Mouse (Mus musculus): ENCODE measurements at regions not wholly inside any gene's neighbourhood (a gene's known extent, or its start where the extent isn't known, plus 50 kb on each side); places are given as distances from the start of the nearest gene placed in this dataset.
A peak's percentile ranks its signal among the peaks of the same experiment; 100 is the strongest.

GRCm38 (mm10) chr3:21819030-21819429, 257.4 kb upstream of the Tbl1xr1 start:
- no peak for DNase-seq (ENCODE audit: low spot score in 2 of 2)

GRCm38 (mm10) chr3:21820051-21820598, 256.3 kb upstream of the Tbl1xr1 start:
- no peak for DNase-seq (ENCODE audit: low spot score in 2 of 2)

DNA sequence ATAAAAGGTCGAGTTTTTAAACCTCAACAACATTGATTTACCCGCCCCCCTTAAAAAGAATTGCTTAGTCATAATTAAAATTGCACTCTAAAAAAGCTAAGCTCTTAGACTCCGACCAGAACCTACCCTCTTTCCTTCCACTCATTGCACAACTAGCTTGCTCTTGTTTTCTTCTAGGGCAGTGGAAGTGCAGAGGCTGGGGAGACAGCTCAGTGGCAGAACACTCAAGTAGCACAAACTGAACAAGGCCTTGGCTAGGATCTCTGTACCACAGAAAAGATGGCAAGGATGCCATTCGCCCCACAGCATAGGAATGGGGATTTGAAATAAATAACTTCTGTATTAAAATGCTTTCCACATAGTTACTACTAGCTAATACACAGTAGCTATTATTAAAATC, 253.8 kb upstream of the Tbl1xr1 start:
- no peak for DNase-seq (ENCODE audit: low spot score in 2 of 2)

GRCm38 (mm10) chr3:21823331-21823730, 253.1 kb upstream of the Tbl1xr1 start:
- no peak for DNase-seq (ENCODE audit: low spot score in 2 of 2)

DNA sequence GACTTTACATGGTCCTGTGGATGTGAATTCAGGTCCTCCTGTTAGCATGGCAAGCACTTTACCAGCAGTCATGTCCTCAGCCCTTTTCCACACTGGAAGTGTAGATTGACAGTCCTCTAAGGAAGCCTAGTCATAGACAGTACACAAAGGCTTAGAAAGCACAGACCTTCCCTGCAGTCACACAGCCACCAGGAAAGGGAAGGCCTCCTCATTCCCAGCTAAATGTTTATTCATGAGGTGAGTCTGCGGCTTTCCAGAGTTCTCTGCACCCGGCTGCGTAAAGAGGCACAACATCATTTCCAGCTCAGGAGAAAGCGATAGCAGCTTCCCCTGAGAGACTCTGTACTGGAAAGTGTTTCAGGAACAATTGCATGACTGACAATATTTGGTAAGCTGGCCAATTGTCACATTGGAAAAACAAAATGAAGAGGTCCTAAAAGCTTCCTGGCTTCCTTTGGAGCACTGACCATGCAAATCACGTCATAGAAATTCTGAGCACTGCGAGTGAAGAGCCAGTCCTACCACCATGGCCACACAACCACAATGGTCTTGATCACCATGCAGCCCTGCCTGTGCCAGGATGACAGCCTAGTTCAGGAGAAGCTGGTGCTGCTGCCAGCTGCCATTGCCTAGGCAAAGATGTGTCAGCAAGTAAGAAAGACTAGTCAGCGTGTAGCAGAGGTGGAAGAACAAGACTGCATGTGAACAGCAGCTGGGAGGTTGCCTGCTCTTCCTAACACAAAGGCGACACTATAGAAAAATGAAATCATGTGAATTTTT, 252.2 kb upstream of the Tbl1xr1 start:
- peak; percentile 15 to 19 for DNase-seq (ENCODE audit: low spot score in 2 of 2)

DNA sequence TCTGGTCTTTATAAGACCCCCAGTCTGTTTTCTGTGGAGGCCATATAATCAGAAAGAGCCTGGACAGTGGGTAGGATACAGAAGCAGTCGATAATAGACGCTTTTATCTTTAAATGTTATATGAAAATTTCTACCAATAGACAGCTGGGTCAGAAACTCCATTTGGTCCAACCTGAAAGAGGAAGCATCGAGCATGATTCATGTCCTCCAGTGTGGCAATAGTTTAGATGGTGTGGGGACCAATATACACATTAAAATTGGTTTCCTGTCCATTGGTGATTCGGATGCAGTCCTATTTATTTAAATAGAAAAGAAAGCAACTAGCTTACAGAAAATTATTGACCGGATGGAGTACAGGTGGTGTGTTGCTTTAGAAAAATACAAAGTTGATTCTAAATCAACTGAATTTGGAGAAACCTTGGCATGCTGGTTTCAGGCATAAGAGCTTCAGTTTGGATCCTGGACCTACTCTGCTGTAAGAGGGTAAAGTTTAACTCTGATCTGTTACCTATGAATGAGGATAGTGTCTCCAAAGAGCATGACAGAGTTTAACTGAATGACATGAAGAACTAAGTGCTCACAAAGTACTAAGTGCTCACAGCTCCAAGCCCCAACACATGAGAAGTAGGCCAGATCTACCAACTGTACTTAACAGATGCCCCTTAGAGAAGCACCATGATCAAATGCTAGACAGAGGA, 251.4 kb upstream of the Tbl1xr1 start:
- no peak for DNase-seq (ENCODE audit: low spot score in 2 of 2)

DNA sequence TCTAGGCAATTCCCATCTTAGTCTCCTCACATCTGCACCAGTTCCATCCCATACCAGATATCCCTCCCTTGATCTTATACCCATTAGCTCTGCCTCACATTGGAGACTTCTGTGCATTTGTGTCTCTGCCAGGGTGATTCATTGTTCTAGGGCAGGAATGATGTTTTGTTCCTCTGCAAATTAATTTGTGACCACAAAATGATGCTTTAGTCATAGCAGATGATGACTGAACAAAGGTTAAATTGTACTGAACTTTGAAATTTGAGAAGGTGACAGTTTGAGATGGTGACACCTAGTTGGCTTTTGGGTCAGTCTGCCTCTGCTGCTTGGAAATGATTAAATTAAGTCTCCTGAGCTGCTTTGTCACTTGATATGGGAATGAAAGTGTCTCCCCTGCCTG, 248.8 kb upstream of the Tbl1xr1 start:
- no peak for DNase-seq (ENCODE audit: low spot score in 2 of 2)

- no peak for DNase-seq (ENCODE audit: low spot score in 2 of 2)
These were observed 243.3 kb upstream of the Tbl1xr1 start for GRCm38 (mm10) chr3:21833111-21833510.

DNA sequence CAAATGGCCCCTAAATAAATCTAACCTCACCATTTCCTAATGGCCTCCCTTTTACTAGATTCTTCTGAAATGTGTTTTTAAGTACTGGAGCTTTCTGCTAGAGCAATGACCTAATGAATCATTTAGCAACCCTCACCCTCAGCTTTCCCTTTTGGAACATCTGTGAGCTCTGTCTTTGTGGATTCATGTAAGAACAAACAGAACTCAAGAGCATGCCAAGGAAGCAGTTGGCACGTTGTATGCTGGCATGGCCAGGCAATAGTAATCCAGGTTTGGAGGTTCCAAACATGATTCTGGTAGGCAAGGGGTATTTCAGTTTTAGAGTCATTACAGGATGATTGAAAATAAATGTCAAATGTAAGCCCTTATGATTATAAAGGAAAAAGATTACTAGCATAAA, 240.9 kb upstream of the Tbl1xr1 start:
- DNase-seq (ENCODE audit: low spot score in 2 of 2): no peak

- no peak for DNase-seq (ENCODE audit: low spot score in 2 of 2)
These were observed 239.0 kb upstream of the Tbl1xr1 start for GRCm38 (mm10) chr3:21837297-21837946.

DNA sequence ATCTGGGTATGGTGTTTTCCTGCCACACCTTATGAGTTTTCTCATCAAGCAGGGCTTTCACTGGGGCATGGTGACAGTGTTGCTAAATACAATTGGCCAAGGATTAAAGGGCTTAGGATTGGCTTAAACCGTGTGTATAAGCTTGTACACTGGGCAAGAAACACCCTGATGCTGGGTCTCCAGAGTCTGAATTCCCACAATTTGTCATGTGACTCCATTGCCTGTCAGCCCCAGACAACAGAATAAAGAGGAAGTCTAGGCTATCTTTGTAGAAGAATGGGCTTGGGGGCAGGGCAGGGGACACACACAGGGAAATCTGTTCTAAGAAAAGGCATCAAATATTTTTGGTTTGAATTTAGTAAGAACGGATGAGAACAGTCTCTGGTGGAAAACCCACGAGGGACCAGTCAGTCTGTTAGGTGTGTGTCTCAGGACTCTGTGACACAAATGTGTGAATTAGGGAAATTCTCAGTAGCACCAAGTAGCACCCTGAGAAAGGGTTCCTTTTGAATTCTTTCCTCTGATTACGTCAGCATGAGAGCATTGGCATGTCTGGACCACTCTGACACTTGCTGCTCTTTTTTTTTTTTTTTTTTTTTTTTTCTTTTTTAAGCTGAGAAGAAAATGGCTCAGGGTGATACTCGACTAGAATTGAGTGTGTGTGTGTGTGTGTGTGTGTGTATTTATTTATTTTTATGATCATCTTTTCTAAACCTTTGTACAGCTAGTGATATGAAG, 235.5 kb upstream of the Tbl1xr1 start:
- DNase-seq (ENCODE audit: low spot score in 2 of 2): no peak

- DNase-seq (ENCODE audit: low spot score in 2 of 2): no peak
These were observed 234.9 kb upstream of the Tbl1xr1 start for GRCm38 (mm10) chr3:21841506-21841905.

DNA sequence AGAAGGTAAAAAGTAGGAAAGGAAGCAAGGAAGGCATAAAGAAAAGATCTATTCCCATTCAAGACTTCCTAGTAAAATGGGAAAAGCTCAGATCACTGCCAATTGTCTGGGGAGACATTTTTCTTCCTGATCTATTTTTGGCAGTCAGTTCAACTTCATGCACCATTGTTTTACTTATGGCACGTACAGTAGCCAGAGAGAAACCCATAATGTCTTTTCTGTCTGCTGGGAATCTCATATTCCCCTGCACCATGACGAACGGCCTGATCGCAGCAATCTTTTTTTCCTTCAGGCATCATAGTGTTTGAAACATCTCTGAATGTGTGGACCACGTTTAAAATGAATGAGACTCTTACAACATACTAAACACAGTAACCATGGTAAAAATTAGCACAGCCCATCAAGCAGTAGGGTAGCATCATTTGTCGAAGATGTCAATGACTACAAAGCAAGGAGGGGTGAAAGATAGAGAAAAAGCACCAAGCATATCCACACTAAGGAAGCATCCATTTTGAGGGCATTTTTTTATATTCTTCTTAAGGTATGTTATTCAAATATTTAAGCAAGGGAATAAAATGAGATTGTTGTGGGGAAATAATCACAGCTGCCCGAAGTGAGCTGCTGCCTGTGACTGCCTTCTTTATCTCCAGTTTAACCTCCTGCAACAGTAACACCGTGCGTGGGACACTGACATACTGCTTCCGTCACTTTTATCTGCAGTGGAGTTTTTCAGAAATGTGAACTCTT, 233.7 kb upstream of the Tbl1xr1 start:
- DNase-seq (ENCODE audit: low spot score in 2 of 2): no peak

GRCm38 (mm10) chr3:21843292-21843852, 233.1 kb upstream of the Tbl1xr1 start:
- no peak for DNase-seq (ENCODE audit: low spot score in 2 of 2)

DNA sequence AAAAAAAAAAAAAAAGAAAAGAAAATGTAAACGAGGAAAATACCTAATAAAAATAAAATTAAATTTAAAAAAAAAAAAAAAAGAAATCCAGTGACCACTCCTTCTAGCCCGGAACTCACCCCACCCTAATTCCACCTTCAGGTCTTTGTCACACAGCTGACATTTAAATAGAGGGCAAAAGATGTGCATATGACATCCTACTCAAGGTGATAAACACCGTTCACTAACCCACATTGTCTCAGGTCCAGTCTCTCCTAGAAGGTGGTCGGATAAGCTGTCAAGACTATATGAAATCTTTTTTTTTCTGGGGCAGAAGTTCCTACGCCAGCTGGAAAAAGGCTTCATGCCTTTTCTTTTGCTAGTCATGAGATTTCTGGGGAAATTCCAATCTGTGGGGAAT, 226.6 kb upstream of the Tbl1xr1 start:
- DNase-seq (ENCODE audit: low spot score in 2 of 2): no peak

DNA sequence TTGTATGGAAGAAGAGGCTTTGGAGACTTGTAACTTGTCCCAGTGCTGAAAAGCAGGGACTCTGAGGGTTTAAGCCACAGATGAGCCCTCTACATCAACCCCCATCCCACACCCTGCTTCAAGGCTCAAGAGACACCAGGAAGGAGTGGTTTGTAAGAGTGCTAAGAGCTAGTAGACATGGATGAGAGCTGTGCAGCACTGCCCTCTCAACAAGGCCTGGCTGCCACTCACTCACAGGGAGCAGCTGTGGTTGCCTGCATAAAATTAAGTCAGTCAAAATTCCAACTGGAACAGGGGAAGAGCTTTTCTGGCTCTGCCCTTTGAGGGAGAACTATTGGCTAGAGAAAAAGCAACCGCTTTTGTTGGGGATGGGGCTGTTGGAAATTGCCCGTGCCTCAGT, 225.5 kb upstream of the Tbl1xr1 start:
- no peak for DNase-seq (ENCODE audit: low spot score in 2 of 2)

DNA sequence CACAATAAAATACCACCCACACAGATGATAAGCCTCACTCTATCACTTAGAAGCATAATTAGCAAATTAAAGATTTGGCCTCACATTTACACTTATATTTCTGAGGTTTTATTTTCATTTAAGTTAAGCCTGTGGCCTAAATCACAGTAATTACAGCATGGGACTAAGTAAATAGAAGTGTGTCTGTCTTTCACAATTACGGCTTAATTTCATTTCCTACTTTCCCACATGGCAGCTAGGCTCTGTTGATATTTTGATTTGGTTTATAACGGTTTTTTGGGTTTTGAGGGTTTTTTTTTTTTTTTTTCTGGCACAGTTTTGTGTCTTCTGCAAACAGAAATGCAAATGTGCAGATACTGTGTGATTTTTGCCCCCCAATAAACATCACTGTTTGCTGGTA, 222.1 kb upstream of the Tbl1xr1 start:
- no peak for DNase-seq (ENCODE audit: low spot score in 2 of 2)

GRCm38 (mm10) chr3:21859436-21859835, 217.0 kb upstream of the Tbl1xr1 start:
- DNase-seq (ENCODE audit: low spot score in 2 of 2): no peak

DNA sequence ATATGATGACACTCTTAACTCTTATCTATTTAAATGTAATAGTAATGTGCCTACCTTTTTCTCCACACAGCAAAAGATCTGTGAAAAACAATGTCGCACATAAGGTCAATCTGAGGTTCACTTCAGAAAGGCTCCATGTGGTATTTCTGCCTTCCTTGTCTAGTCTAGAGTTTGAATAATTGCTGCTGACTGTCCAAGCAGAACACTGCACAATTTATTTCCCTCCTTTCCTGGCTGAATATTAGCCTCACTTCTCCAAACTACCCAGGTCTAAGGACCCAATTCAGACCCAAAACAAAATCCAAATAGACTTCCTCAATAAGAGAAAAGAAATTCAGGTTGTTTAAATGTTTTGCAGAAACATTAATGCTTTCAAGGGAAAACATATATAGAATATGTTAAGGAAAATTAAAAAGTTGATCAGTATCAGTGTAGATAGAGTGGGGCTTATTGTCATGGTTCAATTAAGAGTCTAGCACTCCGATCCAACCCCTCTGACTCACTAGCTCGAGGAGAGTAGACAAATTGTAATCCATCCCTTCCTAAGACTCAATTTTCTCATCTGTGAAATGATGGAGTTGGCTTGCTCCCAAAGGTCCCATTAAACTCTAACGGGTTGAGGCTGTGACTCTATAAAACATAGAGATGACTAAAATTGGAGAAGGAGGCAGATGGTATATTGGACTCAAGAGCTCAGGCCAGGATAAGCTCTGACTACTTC, 215.4 kb upstream of the Tbl1xr1 start:
- no peak for DNase-seq (ENCODE audit: low spot score in 2 of 2)

DNA sequence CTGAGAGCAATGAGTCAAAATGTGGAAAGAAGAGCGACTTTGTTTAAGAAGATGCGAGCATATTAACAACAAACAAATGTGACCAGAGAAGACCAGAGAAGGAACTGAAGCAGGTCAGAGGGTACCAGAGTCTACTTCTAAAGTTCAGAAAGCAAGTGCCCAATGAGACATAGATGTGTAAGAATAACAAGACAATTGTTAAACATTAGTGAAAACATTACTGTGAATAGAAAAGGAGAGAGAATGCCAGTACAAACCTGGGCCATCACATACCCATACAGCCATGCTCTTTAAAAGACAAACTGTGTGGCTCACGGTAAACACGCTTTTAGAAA, 214.8 kb upstream of the Tbl1xr1 start:
- DNase-seq (ENCODE audit: low spot score in 2 of 2): no peak

All from right cerebral cortex, postnatal 36 days (tissue).